Mouse (Mus musculus) megakaryocyte, embryonic 14.5 days (primary cell): Measurements from ENCODE around the gene Rsad2.

Source experiments
- FLI1 ChIP-seq: IDR thresholded peaks from 2 replicates; pipeline ENCODE4 v1.6.1; 2012; ENCODE audit warnings: low read length, inconsistent platforms, mixed read lengths
- GATA1 ChIP-seq: IDR thresholded peaks from 3 replicates; pipeline ENCODE4 v1.6.1; 2012; ENCODE audit warnings: mixed read lengths, low read length, inconsistent platforms, borderline replicate concordance

DNA sequence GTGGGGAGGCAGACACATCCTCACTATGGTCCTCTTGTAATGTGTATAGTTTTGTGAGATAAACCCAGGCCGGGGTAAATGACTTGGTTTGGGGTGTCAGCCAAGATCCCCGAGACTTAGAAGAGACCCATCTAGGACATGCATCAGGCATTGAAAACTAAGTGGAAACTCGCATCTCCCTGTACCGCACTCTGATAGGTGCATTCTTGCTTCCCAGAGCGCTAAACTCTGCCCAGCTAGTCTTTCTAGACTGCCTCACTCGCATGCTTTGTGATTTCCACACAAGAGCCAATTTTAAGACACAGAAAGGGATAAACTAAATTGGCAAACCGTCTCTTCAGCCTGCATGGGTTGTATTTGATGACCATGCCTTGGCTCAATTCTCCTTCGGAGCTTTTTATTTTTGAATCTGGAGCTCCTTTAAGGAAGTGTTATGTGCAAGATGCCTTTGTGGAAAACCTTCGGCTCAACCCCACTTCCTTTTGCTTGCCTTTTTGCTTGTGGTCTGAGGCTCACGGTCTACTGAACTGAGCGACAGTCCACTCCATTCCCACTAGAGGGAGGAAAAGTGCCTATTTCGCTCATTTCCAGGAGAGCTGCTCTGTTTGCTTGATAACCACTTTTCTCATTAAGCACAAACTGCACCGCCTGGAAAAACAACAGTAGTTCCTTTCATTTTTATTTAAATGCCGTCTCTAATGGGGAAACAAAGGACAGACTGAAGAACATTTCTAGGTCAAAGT is 31.8 kb upstream of the Rsad2 start:
- TF ChIP-seq GATA1 = no peak
- no peak for TF ChIP-seq FLI1
